Mouse (Mus musculus) liver, embryonic 13.5 days (tissue): ENCODE results near the gene Dock3. TPM values are rescaled to one million over a fixed set of nuclear protein-coding genes. Genes with fewer than 3 reads are reported as not detected.

Source experiments
- ATAC-seq: fragments of 200-750 bp; cut with Nextera tagmentation; 2 replicates; pipeline ENCODE4 v1.8.0; 2017; ENCODE audit warnings: low read depth, mild to moderate bottlenecking, moderate number of reproducible peaks, moderate library complexity
- DNase-seq: peaks from one replicate; pipeline ENCODE4 v3.0.0; 2022
- H3K27ac ChIP-seq: fragments of 300-500 bp; sonication (generic); 2 replicates; pipeline ENCODE4 v1.5.1; 2015; ENCODE audit warnings: moderate library complexity, mild to moderate bottlenecking, inconsistent platforms
- H3K27me3 ChIP-seq: fragments of 300-500 bp; sonication (generic); 2 replicates; pipeline ENCODE4 v1.6.1; 2015; ENCODE audit warnings: mild to moderate bottlenecking, inconsistent platforms
- H3K36me3 ChIP-seq: fragments of 300-500 bp; sonication (generic); 2 replicates; pipeline ENCODE4 v1.6.1; 2015; ENCODE audit warnings: mild to moderate bottlenecking, inconsistent platforms
- H3K4me1 ChIP-seq: fragments of 300-500 bp; sonication (generic); replicated peaks from 2 replicates; pipeline ENCODE4 v1.6.1; 2015; ENCODE audit warnings: inconsistent platforms
- H3K4me2 ChIP-seq: fragments of 300-500 bp; sonication (generic); 2 replicates; pipeline ENCODE4 v1.6.1; 2015; ENCODE audit warnings: inconsistent platforms, mild to moderate bottlenecking, moderate library complexity
- H3K4me3 ChIP-seq: fragments of 300-500 bp; sonication (generic); replicated peaks from 2 replicates; pipeline ENCODE4 v1.5.1; 2015; ENCODE audit warnings: mild to moderate bottlenecking, inconsistent platforms
- H3K9ac ChIP-seq: fragments of 300-500 bp; sonication (generic); 2 replicates; pipeline ENCODE4 v1.6.1; 2015; ENCODE audit warnings: mild to moderate bottlenecking, inconsistent platforms
- H3K9me3 ChIP-seq: fragments of 300-500 bp; sonication (generic); replicated peaks from 2 replicates; pipeline ENCODE4 v1.6.1; 2016; ENCODE audit warnings: inconsistent platforms
- WGBS: fragments of 180-500 bp; shearing (Covaris S2); methylation state at CpG from one replicate; pipeline ENCODE4 v1.1.7; 2015; ENCODE audit not compliant: insufficient replicate concordance; 5-methylcytosine and 5-hydroxymethylcytosine counted together
- polyA plus RNA-seq: library from polyadenylated mRNA; unstranded; fragments of >200 nt; fragmentation: Nextera tagmentation; extraction: Ambion mirVana; gene quantifications from 2 replicates; pipeline ENCODE4 v1.2.1, GENCODE M21; 2015

Gene Dock3
- polyA plus RNA-seq, 1 experiment from 2014 or later, result 0.09 TPM

- Histone ChIP-seq H3K4me2 (no peak overlapping the region), H3K27ac (no peak overlapping the region), H3K9ac (no peak overlapping the region), H3K9me3 (no peaks in the 10 kb centered on the region), H3K27me3 (no peaks in the 10 kb centered on the region), H3K4me1 (no peaks in the 10 kb centered on the region), H3K4me3 (no peak overlapping the region), H3K36me3 (no peaks in the 10 kb centered on the region)
- no peak for DNase-seq
- WGBS, result 64% methylated on average over 3 of the region's 3 CpGs
- no peak for ATAC-seq
Measured at GRCm38 (mm10) chr9:107255596-107255995, 23.9 kb upstream of the Dock3 start.

- WGBS, result 79% methylated on average over 3 of the region's 3 CpGs
- no peaks in the 10 kb centered on the region for H3K36me3 ChIP-seq
- DNase-seq (no peak), ATAC-seq (no peak)
- no peaks in the 10 kb centered on the region for H3K9me3 ChIP-seq
- no peaks in the 10 kb centered on the region for H3K4me1 ChIP-seq
- no peaks in the 10 kb centered on the region for H3K27me3 ChIP-seq
- no peak overlapping the region for H3K9ac ChIP-seq
- no peak overlapping the region for H3K4me3 ChIP-seq
- H3K27ac ChIP-seq, result no peak overlapping the region
- H3K4me2 ChIP-seq, result no peak overlapping the region
Measured at GRCm38 (mm10) chr9:107254925-107255324, 23.2 kb upstream of the Dock3 start.

DNA sequence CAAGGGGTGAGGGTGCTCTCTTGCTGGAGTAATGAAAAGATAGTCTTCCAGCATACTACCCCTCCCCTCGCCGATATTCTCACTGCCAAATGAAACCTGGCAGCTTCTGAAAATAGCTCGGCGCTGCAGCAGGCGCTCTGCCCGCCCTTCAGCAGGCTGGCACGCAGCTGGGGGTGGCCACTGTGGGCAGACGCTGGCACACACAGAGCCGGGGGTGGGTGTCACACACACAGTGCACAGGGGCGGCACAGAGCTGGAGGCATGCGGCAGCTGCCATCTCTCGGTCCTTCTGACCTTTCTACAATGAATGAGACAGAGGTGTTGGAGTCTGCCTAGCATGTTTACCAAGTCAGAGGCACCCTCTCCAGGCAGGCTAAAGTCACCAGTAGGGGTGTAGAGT lies 22.8 kb upstream of the Dock3 start:
- H3K36me3 ChIP-seq, result no peaks in the 10 kb centered on the region
- no peak overlapping the region for H3K4me3 ChIP-seq
- H3K27me3 ChIP-seq, result no peaks in the 10 kb centered on the region
- no peak overlapping the region for H3K27ac ChIP-seq
- no peak for DNase-seq
- H3K9me3 ChIP-seq, result no peaks in the 10 kb centered on the region
- H3K4me1 ChIP-seq, result no peaks in the 10 kb centered on the region
- ATAC-seq, result no peak
- H3K9ac ChIP-seq, result no peak overlapping the region
- no peak overlapping the region for H3K4me2 ChIP-seq
- 75% methylated on average over 12 of the region's 12 CpGs for WGBS

GRCm38 (mm10) chr9:107252164-107252563 lies 20.5 kb upstream of the Dock3 start:
- Histone ChIP-seq H3K36me3 (no peaks in the 10 kb centered on the region), H3K4me1 (no peaks in the 10 kb centered on the region), H3K27ac (no peak overlapping the region), H3K4me3 (no peak overlapping the region), H3K27me3 (no peaks in the 10 kb centered on the region), H3K9ac (no peak overlapping the region), H3K9me3 (no peaks in the 10 kb centered on the region), H3K4me2 (no peak overlapping the region)
- WGBS, result 39% methylated on average over 5 of the region's 5 CpGs
- DNase-seq, result no peak
- no peak for ATAC-seq

DNA sequence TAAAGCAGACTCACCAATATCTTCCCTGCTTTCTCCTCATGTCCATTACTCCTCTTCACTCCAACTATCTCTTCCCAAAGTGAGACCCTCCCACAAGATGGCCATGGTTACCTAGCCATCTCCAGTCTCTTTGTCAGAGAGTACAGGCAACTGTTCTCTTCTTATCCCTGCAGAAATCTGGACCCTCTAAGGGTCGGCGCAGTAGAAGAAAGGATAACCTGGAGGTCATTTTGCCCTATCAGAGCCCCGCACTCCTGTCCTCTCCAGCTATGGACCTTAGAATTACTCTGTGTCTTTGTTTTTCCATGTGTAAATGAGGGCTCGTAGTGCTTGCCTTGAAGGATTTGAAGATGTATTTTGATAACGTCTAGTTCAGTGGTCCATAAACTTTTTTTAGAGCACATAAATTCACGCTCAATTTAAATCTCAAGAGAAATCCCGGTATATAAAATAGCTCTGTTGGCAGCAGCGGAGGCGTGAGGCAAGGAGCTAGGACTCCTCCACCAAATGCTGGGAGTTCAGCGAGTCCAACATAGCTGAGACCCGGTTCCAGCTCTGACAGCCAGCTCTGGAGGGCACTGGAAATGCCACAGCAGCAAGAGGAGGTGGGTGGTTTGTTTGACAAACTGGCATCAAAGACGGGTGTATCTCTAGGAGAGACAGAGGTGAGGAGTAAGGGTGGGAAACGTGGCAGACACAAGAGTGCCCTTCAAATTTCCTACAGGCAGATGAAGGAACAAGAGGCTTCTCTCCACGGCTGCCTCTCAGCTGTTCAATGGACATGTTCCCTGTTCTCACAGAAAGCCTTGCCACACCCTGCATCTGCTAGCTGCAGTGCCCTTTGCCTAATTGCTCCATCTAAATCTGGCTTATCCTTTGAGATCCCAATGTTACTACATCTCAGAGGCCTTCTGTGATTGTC lies 19.0 kb upstream of the Dock3 start:
- Histone ChIP-seq H3K4me3 (no peak overlapping the region), H3K9ac (no peak overlapping the region), H3K27me3 (no peaks in the 10 kb centered on the region), H3K27ac (no peak overlapping the region), H3K9me3 (no peaks in the 10 kb centered on the region), H3K4me1 (no peaks in the 10 kb centered on the region), H3K4me2 (no peak overlapping the region), H3K36me3 (no peaks in the 10 kb centered on the region)
- WGBS, result 72% methylated on average over 14 of the region's 14 CpGs
- ATAC-seq (no peak), DNase-seq (no peak)

- no peak overlapping the region for H3K9ac ChIP-seq
- no peaks in the 10 kb centered on the region for H3K4me1 ChIP-seq
- H3K4me2 ChIP-seq, result no peak overlapping the region
- ATAC-seq (no peak), DNase-seq (no peak)
- H3K4me3 ChIP-seq, result no peak overlapping the region
- no peaks in the 10 kb centered on the region for H3K36me3 ChIP-seq
- no peak overlapping the region for H3K27ac ChIP-seq
- 52% methylated on average over 6 of the region's 6 CpGs for WGBS
- no peaks in the 10 kb centered on the region for H3K9me3 ChIP-seq
- H3K27me3 ChIP-seq, result no peaks in the 10 kb centered on the region
Measured at GRCm38 (mm10) chr9:107249154-107249553, 17.4 kb upstream of the Dock3 start.

GRCm38 (mm10) chr9:107246170-107246569 lies 14.5 kb upstream of the Dock3 start:
- Histone ChIP-seq H3K27ac (no peak overlapping the region), H3K9me3 (no peaks in the 10 kb centered on the region), H3K9ac (no peak overlapping the region), H3K27me3 (0 out of 2 replicates have a peak, but pooled peaks cover 3% of the 10 kb centered on the region), H3K36me3 (no peaks in the 10 kb centered on the region), H3K4me3 (no peak overlapping the region), H3K4me2 (no peak overlapping the region), H3K4me1 (no peaks in the 10 kb centered on the region)
- WGBS, result 34% methylated on average over 4 of the region's 4 CpGs
- DNase-seq, result no peak
- no peak for ATAC-seq

GRCm38 (mm10) chr9:107245311-107245710 lies 13.6 kb upstream of the Dock3 start:
- Histone ChIP-seq H3K4me2 (no peak overlapping the region), H3K9ac (no peak overlapping the region), H3K27ac (no peak overlapping the region), H3K4me1 (no peaks in the 10 kb centered on the region), H3K9me3 (no peaks in the 10 kb centered on the region), H3K4me3 (no peak overlapping the region), H3K36me3 (no peaks in the 10 kb centered on the region), H3K27me3 (0 out of 2 replicates have a peak, but pooled peaks cover 3% of the 10 kb centered on the region)
- ATAC-seq (no peak), DNase-seq (no peak)
- WGBS, result 63% methylated on average over 4 of the region's 4 CpGs

- DNase-seq, result no peak
- Histone ChIP-seq H3K36me3 (no peaks in the 10 kb centered on the region), H3K9ac (no peak overlapping the region), H3K4me1 (peaks cover 9% of the 10 kb centered on the region), H3K4me2 (no peak overlapping the region), H3K27ac (no peak overlapping the region), H3K4me3 (no peak overlapping the region), H3K27me3 (peaks cover 80% of the 10 kb centered on the region), H3K9me3 (no peaks in the 10 kb centered on the region)
- 57% methylated on average over 5 of the region's 5 CpGs for WGBS
- no peak for ATAC-seq
Measured at GRCm38 (mm10) chr9:107236151-107236550, 4.4 kb upstream of the Dock3 start.

DNA sequence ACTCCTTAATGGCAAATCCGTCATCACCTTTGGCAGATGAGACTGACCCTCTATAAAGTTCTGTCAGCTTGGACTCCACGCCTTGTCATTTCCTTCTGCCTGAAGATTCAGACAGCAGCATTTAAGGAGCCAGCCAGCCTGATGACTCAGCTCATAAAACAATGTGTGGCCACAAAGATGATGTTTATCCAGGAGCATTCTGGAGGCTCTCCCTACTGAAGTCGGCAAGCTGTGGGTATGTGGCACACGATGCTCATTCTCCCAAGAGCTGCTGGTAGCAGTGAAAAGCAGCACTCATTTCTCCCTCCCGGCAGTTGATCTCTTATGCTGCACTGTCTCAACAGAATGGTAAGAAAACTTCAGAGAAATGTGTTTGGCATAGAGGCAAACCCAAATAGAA lies 3.6 kb upstream of the Dock3 start:
- H3K27ac ChIP-seq, result no peak overlapping the region
- H3K9ac ChIP-seq, result no peak overlapping the region
- WGBS, result 30% methylated on average over 5 of the region's 5 CpGs
- H3K4me3 ChIP-seq, result no peak overlapping the region
- no peak overlapping the region for H3K4me2 ChIP-seq
- ATAC-seq (no peak), DNase-seq (no peak)
- peaks cover 86% of the 10 kb centered on the region for H3K27me3 ChIP-seq
- H3K36me3 ChIP-seq, result no peaks in the 10 kb centered on the region
- H3K4me1 ChIP-seq, result peaks cover 10% of the 10 kb centered on the region
- no peaks in the 10 kb centered on the region for H3K9me3 ChIP-seq

DNA sequence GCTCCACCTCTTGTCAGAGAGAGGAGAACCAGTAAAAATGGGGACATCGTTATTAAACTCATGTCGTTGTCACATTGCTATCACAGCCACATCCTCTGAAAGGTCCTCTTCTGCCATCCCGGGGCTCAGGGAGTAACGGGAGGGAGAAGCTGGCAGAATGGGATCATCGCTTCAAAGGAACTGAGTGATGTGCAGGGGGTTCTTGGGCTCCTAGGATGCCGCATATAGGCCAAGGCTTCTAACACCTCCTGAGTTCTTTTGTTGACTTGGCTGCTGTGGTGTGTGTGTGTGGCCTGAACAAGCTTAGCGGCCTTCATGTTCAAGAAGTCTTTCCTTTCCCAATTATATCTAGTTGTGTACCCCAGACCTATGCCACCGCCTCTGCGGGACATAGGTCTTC lies 431 bp upstream of the Dock3 start:
- ATAC-seq, result no peak
- Histone ChIP-seq H3K36me3 (no peaks in the 10 kb centered on the region), H3K9me3 (no peaks in the 10 kb centered on the region), H3K9ac (no peak overlapping the region), H3K4me2 (peak overlapping the region; percentile 77), H3K4me3 (peak overlapping the region; percentile 59), H3K4me1 (peaks cover 10% of the 10 kb centered on the region), H3K27me3 (peaks cover 89% of the 10 kb centered on the region), H3K27ac (no peak overlapping the region)
- 21% methylated on average over 9 of the region's 9 CpGs for WGBS
- DNase-seq, result no peak

DNA sequence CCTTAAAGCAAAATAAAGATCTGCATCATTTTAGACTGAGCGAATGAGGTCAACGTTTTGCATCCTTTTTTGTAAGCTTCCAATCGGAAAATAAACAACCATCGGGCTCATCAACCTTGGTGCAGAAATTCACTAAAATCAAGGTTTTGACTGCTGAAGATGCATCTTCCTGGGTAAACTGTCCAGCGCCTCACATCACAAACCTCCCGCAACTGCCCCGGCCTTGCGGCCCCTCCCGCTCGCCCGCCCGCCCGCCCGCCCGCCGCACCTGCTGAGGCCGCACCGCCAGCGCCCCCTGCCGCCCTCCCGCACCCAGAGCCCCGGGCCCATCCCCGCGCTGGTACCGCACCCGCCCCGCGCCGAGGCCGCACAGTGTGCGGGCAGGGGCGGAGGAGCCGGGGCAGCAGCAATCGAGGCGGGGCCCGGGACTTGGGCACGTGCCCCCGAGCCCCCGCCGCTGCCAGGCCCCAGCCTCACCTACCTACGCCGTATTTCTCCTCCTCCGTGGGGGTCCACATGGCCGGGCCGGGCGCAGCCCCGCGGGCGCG lies 644 bp downstream of the Dock3 start:
- ATAC-seq, result no peak
- Histone ChIP-seq H3K4me1 (peaks cover 10% of the 10 kb centered on the region), H3K4me3 (peak overlapping the region; percentile 59), H3K9ac (peak overlapping the region; percentile 41), H3K27me3 (peaks cover 88% of the 10 kb centered on the region), H3K27ac (no peak overlapping the region), H3K4me2 (peak overlapping the region; percentile 77), H3K9me3 (no peaks in the 10 kb centered on the region), H3K36me3 (no peaks in the 10 kb centered on the region)
- WGBS, result 4% methylated on average over 30 of the region's 50 CpGs
- no peak for DNase-seq
